Mouse (Mus musculus) pancreas, adult 10 weeks (tissue): ENCODE results near the gene Stil. TPM values are rescaled to one million over a fixed set of nuclear protein-coding genes. Genes with fewer than 3 reads are reported as not detected.

ENCODE experiments used
- polyA plus RNA-seq: library from polyadenylated mRNA; stranded (reverse); fragments of 350-450 nt; fragmentation: Illumina TruSeq; extraction: RNeasy Lipid Tissue Mini Kit (QIAGEN cat#74804); gene quantifications from one replicate; pipeline ENCODE4 v1.2.3, GENCODE M21; 2015; ENCODE audit warnings: low read depth, low replicate concordance; ENCODE audit not compliant: insufficient read depth

Stil gene
- not detected for polyA plus RNA-seq

DNA sequence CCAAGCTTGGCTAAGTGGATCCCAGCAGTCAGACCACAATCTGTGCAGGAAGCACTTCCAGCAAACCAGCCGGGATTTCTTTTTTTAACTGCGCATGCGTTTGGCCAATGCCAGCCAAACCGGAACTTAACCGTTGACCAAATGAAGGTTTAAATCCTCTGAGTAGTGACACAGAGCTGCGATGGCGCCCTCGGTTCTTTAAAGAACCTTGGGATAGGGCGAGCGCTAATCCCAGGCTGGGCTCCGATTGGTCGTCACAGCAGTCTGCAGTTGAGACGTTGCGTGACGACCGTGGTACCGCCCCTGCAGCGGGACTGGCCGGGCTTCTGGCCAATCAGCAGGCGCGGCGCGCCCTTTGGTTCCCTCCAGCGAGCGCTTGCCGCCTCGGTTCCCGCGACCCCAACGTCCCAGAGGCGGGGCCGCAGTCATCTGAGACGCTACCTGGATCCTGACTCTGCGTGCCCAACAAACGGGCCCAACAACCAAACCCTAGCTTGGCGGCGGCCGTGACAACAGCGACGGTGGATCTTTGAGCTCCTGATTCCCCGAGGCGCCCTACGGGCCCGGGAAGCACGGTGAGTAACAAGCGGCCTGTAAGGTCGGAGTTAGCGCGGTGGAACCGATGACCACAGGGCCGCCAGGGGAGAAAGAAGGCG lies at the start of gene Stil:
Gene Stil, plus strand, starts transcription at position 387 of the 656 bp plus-strand sequence.

DNA sequence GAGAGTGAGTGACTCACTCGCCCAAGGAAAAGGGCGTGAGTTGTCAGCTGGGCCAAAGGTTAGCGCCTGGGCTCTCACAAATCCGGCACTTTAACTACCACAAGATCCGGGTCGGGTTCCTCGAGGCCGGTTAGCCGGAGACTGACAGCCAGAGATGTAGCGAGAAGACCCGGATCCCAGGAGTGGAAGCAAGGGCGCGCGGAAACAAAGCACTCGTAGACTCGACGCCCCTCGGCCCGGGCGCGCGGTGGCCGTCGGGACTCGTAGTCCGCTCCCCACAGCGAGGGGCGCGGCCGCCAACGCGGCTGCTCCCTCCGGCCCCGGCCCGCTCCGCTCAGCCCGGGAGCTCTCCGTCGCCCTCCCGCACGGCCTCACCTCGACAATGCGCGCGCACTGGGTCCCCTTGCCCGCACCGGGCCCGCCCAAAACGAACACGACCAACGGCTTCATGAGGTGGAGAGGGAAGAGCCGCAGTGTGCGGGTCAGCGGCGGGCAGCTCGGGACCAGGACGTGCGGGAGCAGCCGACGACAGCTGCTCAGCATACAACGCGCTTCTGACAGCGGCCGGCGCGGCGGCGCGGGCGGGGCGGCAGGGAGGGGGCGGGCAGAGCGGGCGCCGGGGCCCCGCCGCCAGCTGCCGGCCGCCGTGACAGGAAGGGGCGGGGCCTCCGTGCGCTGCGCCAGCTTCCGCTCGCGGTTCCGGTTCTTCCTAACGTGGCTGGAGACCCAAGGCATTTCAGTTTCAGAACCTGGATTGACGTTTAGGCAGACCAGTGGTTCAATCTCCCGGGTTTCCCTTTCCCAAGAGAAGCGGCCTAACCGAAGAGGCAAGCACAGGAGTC lies 13.1 kb upstream of the Stil start, which contains the start of gene Cmpk1:
Gene Cmpk1, minus strand, starts transcription at position 651 of the 842 bp plus-strand sequence.

DNA sequence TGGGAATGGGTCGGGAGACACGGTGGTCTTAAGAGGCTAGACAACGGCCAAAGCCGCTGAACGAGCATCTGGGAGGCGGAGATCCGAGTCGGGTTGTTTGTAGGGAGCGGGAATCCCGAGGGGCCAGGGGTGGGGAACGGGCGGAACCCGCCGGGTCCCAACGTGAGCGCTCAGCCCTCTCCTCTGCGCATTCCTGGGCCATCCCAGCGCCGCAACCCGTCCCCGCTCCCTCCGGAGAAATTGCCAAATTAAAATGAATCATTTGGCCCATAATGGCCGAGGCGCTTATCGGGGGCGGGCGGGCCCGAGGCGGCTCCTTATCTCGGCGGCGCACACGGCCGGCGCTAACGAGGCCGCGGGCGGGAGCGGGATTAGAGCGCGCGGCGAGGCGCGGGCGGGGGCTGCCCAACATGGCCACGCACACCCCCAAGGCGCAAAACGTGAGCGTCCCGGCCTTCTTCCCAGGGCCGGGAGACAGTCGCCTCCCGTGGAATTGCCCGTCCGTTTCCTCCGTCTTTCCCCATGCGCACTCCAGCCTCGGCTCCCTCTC lies 56.5 kb downstream of the Stil start, which contains the start of gene Tal1:
Gene Tal1, plus strand, starts transcription at position 56 of the 550 bp plus-strand sequence.

DNA sequence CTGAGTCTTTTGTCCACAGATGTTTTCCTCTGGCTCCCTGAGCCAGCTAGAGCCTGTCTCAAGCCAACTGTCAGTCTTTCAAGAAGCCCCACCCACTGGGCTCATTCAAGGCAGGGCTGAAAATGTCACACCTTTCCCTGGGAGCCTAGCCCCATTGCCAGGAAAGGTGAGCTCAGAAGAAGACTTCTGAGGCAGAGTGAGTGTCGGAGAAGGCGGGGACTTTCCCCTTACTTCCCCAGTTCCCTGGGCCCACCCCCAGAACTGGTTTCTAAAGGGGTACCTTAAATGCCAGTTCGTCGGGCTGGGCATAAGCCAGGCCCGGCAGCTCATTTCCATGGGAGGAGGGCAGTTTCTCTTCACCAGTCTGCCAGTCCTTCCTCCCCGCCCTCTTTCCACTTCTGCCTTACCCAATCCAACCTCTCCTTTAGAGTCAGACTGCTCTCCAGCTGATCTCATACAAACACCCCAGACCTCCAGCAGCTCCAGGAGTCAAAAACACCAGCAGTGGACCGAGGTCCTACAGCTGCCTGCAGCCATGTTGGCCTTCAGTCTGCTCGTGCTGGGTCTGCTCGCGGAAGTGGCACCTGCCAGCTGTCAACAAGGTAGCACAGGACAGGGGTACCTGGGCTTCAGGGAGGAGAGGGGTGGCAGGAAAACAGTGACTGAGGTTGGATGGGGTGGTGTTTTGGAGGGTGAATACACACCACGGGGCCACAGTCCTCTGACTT lies 88.8 kb downstream of the Stil start, which contains the start of gene Pdzk1ip1:
Gene Pdzk1ip1, plus strand, starts transcription at position 98 of the 728 bp plus-strand sequence.

Other genes with a start within 250 kb of the Stil start
- not detected for gene Gm12830, start 178.4 kb upstream of the Stil start, polyA plus RNA-seq
- not detected for gene Foxd2, start 91.3 kb upstream of the Stil start, polyA plus RNA-seq
- not detected for gene Foxe3, start 74.1 kb upstream of the Stil start, polyA plus RNA-seq
- gene Cmpk1, start 12.9 kb upstream of the Stil start, polyA plus RNA-seq: 9.2 TPM
- 1.3 TPM for gene Tal1, start 56.3 kb downstream of the Stil start, polyA plus RNA-seq
- 18.4 TPM for gene Pdzk1ip1, start 88.5 kb downstream of the Stil start, polyA plus RNA-seq
- gene Cyp4x1, start 134.1 kb downstream of the Stil start, polyA plus RNA-seq: not detected
- gene Cyp4a29, start 241.9 kb downstream of the Stil start, polyA plus RNA-seq: not detected